Mouse (Mus musculus) right cerebral cortex, postnatal 10 days (tissue): Measurements from ENCODE around the gene Psd.

Experiments used
- DNase-seq, 2 experiments: peaks; one replicate each; pipeline ENCODE4 v3.0.0; 2021; ENCODE audit warnings: low spot score in 2 of 2

The Psd gene

GRCm38 (mm10) chr19:46326756-46327305 lies at the start of gene Psd:
Gene Psd, minus strand, starts transcription at chr19:46327156.
- DNase-seq, result peak; percentile 80 to 83

GRCm38 (mm10) chr19:46375891-46376290 lies 48.9 kb upstream of the Psd start:
- DNase-seq, result no peak

GRCm38 (mm10) chr19:46375489-46375888 lies 48.5 kb upstream of the Psd start:
- peak; percentile 76 to 84 for DNase-seq

- DNase-seq, result peak in 1 of 2 experiments; percentile 36
Observed at GRCm38 (mm10) chr19:46374477-46375088, 47.6 kb upstream of the Psd start.

GRCm38 (mm10) chr19:46369204-46369603 lies 42.2 kb upstream of the Psd start:
- DNase-seq, result peak; percentile 66 to 73

GRCm38 (mm10) chr19:46367798-46368590 lies 41.0 kb upstream of the Psd start:
- peak in 1 of 2 experiments; percentile 47 for DNase-seq

GRCm38 (mm10) chr19:46363294-46364009 lies 36.5 kb upstream of the Psd start:
- DNase-seq, result no peak

- no peak for DNase-seq
Observed at GRCm38 (mm10) chr19:46362104-46362503, 35.1 kb upstream of the Psd start.

GRCm38 (mm10) chr19:46358381-46358780 lies 31.4 kb upstream of the Psd start:
- no peak for DNase-seq

- no peak for DNase-seq
Observed at GRCm38 (mm10) chr19:46357344-46358280, 30.7 kb upstream of the Psd start.

GRCm38 (mm10) chr19:46356701-46357138 lies 29.8 kb upstream of the Psd start:
- peak; percentile 95 for DNase-seq

GRCm38 (mm10) chr19:46350168-46350932 lies 23.4 kb upstream of the Psd start, which contains the start of gene 2310034G01Rik:
Gene 2310034G01Rik, minus strand, starts transcription at chr19:46350302.
- DNase-seq, result peak in 1 of 2 experiments; percentile 37

- no peak for DNase-seq
Observed at GRCm38 (mm10) chr19:46349550-46349949, 22.6 kb upstream of the Psd start.

GRCm38 (mm10) chr19:46348761-46349458 lies 22.0 kb upstream of the Psd start:
- peak; percentile 94 to 95 for DNase-seq

GRCm38 (mm10) chr19:46347936-46348668 lies 21.1 kb upstream of the Psd start:
- DNase-seq, result peak in 1 of 2 experiments; percentile 20

- DNase-seq, result no peak
Observed at GRCm38 (mm10) chr19:46347146-46347545, 20.2 kb upstream of the Psd start.

- DNase-seq, result no peak
Observed at GRCm38 (mm10) chr19:46344710-46345419, 17.9 kb upstream of the Psd start.
